Mouse (Mus musculus): Measurements from ENCODE around the gene Tuba3a.
"Not testable (repeated sequence)": the region's sequence is repeated elsewhere in the genome, so short reads cannot be mapped to it uniquely, and the experiment has no call there.

Tuba3a gene

DNA sequence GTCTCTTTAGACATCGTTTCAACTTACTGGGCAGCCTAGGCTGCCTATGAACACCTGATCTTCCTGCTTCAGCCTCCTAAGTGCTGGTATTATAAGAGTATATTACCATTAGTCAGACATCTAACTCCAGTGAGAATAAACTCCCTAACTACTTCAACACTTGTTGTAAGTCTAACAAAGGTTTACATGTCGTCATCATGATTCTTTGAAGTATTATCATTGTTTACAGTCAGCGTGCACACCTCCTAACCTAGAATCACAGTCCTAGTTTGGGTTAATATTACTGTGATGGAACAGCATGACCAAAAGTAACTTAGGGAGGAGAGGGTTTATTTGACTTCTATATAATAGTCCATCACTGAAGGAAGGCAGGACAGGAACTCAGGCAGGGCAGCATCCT is 18.4 kb downstream of the Tuba3a start:
- DNase-seq (ENCODE audit: low read depth in 1 of 2, low spot score in 2 of 2): no peak

- DNase-seq (ENCODE audit: low read depth in 1 of 2, low spot score in 2 of 2): not testable (repeated sequence)
Observed at GRCm38 (mm10) chr6:125266600-125266999, 19.2 kb downstream of the Tuba3a start.

- DNase-seq (ENCODE audit: low read depth in 1 of 2, low spot score in 2 of 2): no peak
Observed at GRCm38 (mm10) chr6:125266091-125266490, 19.8 kb downstream of the Tuba3a start.

DNA sequence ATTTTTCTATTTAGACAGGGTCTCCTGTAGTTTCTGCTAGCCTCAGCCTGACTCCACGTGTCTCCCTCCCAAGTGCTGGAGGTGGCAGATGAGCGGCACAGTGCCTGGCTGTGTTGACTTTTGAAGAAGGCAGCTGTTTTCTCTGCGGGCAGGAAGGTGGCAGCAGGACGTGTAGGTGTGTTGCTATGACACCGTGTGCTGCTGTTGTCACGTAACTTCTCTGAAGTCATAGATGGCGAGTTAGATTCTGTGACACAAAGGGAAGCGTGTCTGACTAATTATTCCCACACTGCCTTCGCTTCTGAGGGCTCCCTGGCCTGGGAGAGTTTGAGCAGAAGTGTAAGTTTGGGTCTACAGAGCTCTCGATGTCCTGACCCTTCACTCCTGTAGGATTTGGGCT is 20.6 kb downstream of the Tuba3a start:
- no peak for DNase-seq (ENCODE audit: low read depth in 1 of 2, low spot score in 2 of 2)

- no peak for DNase-seq (ENCODE audit: low read depth in 1 of 2, low spot score in 2 of 2)
Observed at GRCm38 (mm10) chr6:125264219-125264618, 21.6 kb downstream of the Tuba3a start.

GRCm38 (mm10) chr6:125260006-125260555 is 25.8 kb downstream of the Tuba3a start:
- DNase-seq (ENCODE audit: low read depth in 1 of 2, low spot score in 2 of 2): no peak

- no peak for DNase-seq (ENCODE audit: low read depth in 1 of 2, low spot score in 2 of 2)
Observed at GRCm38 (mm10) chr6:125256222-125256966, 29.4 kb downstream of the Tuba3a start.

DNA sequence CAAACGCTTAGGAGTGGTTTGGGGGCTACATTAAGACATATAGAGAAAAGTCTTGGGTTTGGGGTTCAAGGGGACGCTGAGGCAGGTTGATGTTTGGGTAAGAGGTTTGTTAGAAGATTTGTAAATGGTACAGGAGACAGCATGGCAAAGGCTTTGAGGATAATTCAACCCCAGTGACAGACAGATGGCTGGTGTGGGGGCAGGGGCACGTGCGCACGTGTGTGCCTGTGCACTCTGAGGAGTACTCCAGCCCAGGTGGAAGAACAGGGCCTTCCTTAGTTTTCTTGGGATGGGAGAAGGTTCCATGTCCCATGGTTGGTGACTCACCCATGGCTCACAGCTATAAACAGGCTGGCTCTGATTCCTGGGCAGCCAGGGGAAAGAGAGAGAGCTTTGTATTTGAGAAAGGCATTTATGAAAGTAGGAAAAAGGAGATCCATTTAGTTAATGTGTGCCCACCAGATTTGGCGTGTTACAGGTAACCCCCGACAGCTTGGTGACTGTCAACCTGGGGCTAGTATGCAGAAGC is 30.3 kb downstream of the Tuba3a start:
- DNase-seq (ENCODE audit: low read depth in 1 of 2, low spot score in 2 of 2): no peak

DNA sequence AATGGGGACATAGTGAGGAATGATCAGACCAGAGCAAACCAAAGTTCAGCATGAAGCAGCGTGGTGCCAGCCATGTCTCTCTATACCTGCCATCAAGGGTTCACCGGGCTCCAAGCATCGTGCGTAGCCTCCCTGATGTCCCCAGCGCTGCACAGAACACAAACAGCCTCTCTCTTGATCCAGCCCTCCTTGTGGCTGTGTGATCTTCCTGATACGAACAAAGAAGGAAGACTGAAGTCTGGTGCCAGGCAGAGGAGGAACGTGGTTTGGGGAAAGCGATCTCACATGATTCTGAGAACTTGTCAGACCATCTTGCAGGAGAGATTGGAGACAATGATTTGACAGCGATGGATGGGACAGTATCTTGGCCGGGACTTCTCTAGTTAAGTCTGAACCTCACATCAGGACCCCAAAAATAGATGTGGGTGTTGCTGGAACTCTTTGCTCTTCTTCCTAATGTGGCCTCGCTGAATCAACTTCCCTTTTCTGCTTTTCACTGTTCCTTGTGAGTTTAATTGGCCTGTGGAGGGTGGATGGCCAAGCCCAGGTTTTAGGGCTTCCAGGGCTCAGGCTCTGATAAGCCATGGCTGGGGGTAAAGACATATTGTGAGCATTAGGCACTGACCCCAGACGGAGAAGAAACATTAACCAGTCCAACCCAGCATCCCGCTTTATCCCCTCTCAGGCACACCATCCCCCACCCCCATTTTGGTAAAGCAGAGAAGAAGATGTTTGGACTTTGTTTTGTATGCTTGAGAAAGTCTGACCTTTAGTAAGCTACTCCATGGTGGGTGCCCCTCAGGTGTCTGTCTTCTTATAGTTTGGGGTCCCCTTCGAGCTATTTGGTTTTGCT is 31.8 kb downstream of the Tuba3a start:
- DNase-seq (ENCODE audit: low read depth in 1 of 2, low spot score in 2 of 2): no peak

DNA sequence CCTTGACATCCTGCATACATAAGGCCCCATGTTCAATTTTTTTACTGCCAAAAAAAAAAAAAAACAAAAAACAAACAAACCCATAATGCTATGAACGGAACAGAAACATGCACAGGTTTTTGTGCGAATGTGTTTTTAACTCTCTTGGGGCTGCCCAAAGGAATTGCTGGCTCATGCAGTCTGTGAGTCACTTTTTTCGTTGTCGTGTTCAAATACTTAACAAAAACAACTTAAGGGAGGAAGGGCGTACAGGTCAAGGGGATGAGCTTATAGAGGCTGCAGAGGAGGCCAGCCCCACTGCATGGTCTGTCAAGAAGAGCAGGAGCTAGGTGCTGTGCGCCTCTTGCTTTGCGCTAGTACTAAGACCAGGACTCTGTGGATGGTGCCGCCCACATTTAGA is 33.1 kb downstream of the Tuba3a start:
- DNase-seq (ENCODE audit: low read depth in 1 of 2, low spot score in 2 of 2): no peak

- no peak for DNase-seq (ENCODE audit: low read depth in 1 of 2, low spot score in 2 of 2)
Observed at GRCm38 (mm10) chr6:125252285-125252684, 33.6 kb downstream of the Tuba3a start.

DNA sequence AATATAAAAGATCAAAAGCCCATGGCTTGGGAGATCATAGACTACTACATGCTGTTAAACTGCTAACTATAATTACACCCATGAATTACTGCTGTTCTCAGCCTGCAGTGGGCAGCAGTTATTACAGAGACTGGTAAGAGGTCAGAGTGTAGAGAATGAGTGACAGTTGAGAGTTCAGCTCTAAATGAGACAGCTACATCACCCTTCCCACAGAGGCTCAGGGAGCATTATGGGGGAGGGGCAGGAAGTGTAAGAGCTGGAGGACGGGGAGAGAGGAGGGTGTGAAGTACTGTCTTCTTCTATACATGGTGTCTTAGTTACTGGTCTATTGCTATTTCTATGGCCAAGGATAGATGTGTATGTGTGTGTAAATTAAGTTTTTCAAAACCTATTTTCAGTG is 41.3 kb downstream of the Tuba3a start:
- DNase-seq (ENCODE audit: low read depth in 1 of 2, low spot score in 2 of 2): no peak

GRCm38 (mm10) chr6:125241566-125241965 is 44.3 kb downstream of the Tuba3a start:
- no peak for DNase-seq (ENCODE audit: low read depth in 1 of 2, low spot score in 2 of 2)

GRCm38 (mm10) chr6:125240617-125241016 is 45.2 kb downstream of the Tuba3a start:
- DNase-seq (ENCODE audit: low read depth in 1 of 2, low spot score in 2 of 2): no peak

DNA sequence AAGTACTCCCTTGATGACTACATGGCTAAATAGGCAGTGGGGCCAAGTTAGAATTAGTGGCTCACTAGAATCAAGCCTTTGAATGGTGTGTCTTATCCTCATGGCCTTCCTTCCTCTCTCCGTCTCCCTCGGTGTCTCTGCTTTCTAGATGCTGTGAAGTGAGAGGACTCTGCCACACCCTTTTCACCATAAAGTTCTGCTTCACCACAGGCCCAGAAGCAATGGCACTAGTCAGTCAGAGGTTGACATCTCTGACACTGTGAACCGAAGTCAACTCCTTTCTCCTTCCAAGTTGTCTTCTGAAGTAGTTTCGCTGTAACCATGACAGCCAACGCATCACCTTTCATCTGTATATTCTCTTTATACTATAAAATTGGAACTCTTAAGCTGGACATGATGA is 46.3 kb downstream of the Tuba3a start:
- DNase-seq (ENCODE audit: low read depth in 1 of 2, low spot score in 2 of 2): no peak

DNA sequence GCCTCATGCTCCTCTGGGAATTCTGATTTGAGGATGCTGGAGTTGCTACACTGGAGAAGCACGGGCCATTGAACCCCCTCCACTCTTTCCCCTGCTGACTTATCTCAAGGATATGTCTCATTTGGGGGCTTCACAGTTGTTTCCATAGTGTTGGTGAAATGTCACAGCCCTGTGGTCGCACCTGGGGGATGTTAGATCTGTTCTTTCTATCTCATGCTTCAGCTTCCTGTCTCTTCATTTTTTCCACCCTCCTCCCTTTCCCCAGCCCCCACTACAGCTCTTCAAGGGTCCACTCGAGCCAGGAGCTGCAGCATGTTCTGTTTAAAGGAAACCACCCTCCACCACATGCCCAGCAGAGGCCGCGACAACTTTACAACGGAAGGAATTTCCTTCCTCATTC is 47.4 kb downstream of the Tuba3a start:
- no peak for DNase-seq (ENCODE audit: low read depth in 1 of 2, low spot score in 2 of 2)

DNA sequence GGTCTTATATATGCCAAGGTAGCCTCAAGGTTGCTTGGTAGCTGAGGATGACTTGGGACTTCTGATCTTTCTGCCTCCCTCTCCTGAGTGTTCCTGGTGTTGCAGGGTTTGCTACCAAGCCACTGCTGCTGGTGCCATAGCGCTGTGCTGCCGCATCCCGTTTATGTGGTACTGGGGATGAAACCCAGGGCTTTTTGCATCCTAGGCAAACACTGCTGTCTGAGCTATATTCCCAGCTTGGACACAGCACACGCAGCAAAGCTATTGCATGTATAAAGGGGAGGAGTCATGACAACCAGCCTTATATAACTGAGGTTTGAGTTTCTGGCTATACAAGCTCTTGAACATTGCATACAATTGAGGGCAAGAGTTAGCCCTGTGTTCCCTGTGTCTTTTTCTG is 48.4 kb downstream of the Tuba3a start:
- no peak for DNase-seq (ENCODE audit: low read depth in 1 of 2, low spot score in 2 of 2)

DNA sequence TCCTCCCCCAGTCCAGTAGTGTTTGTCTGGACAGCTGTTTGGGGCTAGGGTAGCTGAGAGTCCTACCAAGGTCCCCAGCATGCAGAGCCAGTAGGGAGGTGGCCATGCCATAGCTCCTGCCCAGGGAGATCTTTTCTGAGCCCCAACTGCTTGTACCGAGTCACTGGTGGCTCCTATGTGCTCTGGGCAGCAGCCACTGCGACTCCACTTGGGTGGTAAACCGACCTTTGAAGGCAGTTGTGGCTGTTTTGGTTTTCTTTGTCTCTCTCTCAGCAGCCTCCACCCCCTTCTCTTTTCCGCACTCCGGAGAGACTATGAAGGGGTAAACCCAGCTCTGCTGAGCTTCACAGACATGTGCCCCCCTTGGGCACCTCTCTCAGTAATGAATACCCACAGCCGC is 49.1 kb downstream of the Tuba3a start, which contains the start of gene Cd27:
TSS of gene Cd27 (minus strand) at position 229 of the 400 bp plus-strand sequence.
- no peak for DNase-seq (ENCODE audit: low read depth in 1 of 2, low spot score in 2 of 2)

- DNase-seq (ENCODE audit: low read depth in 1 of 2, low spot score in 2 of 2): no peak
Observed at GRCm38 (mm10) chr6:125236341-125236740, 49.5 kb downstream of the Tuba3a start.

- DNase-seq (ENCODE audit: low read depth in 1 of 2, low spot score in 2 of 2): no peak
Observed at GRCm38 (mm10) chr6:125234520-125234828, 51.4 kb downstream of the Tuba3a start.

DNA sequence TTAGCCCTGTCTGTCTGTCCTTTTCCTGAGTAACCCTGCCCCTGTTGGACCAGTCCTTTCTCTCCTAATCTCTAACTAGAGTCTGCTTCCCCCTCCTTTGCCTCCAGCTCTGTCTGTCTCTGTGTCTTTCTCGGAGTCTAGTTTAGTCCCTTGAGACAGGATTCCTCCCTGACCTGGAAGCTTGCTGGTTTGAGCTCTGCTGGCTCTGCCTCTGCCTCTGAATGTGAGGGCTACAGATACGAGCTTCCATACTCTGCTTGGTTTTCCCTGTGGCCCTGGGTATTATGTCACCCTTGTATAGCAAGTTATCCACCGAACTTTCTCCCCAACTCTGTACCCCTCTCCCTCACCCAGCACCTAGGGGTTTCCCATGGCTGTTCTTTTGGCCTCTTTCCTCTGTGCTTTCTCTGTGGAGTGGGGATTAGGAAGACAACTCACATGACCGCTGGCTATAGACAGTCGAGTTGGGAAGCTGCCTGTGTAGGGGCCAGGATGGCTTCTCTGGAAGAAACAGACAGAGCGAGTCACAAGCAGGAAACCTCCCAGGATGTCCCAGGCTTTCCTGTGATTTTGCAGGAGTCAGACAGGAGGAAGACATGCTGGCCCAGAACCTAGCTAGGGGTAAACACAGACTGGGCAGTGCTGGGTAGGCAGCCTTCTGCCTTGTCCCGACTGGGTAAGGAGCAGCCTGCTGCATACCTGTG is 51.9 kb downstream of the Tuba3a start:
- no peak for DNase-seq (ENCODE audit: low read depth in 1 of 2, low spot score in 2 of 2)

Measured in monocyte, adult 2 months (primary cell).